Mouse (Mus musculus): ENCODE data around the gene Mettl27. TPM values are rescaled to one million over a fixed set of nuclear protein-coding genes. Genes with fewer than 3 reads are reported as not detected.

Mettl27 gene
- polyA plus RNA-seq, 1 experiment, result 13.9 TPM

DNA sequence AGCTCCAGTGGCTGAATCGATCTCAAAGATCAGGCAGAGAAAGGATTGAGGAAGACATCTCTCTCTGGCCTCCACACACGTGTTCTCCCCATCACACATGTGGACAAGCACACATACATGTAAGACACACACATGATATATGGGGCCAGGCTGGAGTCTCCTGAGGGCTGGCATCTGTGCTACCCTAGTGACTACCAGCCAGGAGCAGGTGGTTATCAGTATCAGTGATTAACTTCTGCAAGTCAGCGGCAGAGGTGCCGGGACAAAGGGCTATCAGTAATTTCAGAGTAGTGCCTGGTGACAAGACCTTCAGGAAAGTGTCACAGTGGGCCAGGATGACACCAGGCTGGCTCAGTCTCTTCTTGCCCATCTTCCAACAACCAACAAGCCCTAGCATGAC, 18.4 kb upstream of the Mettl27 start:
- TF ChIP-seq GATA1 (IDR thresholded peaks at IDR 0.05; ENCODE audit: low read length), result peak; percentile 87

DNA sequence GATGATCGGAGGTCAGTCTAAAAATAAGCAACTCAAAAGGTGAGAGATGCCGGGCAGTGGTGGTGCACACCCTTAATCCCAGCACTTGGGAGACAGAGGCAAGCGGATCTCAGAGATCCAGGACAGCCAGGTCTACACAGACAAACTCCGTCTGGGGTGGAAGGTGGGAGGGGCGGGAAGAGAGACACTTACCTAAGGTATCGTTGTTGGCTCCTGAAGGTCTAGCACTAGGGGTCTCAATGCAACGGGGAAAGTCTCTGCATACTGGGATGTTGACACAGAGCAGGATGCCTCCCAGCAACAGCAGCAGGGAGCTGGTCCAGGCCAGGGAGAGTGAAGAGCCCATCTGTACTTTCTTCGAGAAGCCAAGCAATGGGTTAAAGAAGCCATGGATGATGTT, 17.7 kb upstream of the Mettl27 start:
- no peak for TF ChIP-seq GATA1 (IDR thresholded peaks at IDR 0.05; ENCODE audit: low read length)

DNA sequence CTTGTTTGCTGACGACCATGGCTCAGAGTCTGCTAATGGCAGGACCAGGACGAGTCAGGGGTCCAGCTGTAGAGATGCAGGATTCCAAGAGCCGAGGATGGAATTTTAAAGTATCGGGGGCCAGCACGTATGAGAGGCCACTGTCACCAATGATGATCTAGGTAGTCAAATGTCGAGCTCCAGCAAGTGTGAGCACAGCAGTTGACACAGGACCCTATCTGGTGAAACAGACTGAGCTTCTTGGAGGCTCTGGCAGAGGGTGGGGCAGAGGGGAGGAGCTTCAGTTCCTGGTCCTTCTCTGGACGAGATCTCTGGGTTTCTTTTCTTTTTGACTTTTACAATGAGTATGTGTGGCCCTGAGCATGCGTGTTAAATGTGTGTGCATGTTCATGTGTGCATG, 16.9 kb upstream of the Mettl27 start, which contains the start of gene Cldn13:
Gene Cldn13, minus strand, starts transcription at position 216 of the 400 bp plus-strand sequence.
- no peak for TF ChIP-seq GATA1 (IDR thresholded peaks at IDR 0.05; ENCODE audit: low read length)

DNA sequence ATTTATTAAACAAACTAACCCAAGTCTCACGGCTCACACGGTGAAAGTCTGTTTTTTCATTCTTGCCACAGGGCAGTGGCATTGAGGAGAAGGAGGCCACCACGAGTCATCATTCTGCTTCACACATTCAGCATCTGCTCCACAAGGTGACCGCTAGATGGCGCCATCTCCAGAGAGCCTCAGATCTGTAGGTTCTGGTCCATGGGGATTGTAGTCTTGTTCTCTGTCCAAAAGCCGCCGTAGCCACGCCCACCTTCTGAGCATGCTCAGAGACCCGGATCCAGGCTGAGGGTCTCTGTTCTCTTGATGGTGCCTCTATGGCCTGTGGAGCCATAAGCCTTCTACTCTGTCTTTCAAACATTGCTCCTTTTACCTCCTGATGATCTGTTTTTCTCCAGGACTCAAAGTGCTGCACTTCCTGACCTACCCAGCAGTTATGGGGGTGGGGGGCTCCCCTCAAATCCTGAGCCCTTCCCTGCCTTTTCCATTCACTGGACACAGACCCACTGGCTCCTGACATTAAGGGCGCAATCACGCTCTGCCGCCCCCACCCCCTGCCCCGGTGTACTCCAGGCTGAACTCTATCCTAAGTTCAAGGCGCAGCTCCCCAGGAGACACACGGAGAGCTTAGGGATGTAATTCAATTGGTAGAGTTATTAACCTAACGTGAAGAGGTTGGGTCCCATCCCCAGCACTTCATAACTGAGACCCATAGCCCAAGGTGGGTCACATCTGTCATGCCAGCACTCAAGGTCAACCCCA, 13.9 kb upstream of the Mettl27 start:
- TF ChIP-seq GATA1 (IDR thresholded peaks at IDR 0.05; ENCODE audit: low read length), result no peak

DNA sequence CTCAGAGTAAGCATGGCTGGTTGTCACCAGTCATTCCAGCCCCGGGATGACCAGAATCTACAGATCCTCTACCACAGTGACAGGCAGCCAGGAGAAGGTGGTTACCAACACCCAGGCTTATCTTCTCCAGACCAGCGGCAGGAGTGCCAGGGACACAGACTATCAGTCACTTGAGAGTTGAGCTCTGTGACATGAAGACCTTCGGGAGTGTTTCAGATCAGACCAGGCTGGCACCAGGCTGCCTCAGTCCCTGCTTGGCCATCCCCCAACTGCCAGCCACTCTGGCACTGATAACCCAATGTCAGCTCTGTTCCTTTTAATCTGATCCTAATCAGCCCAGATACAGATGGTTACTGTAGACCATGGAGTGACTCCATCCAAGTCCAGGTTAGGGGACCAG, 13.1 kb upstream of the Mettl27 start:
- TF ChIP-seq GATA1 (IDR thresholded peaks at IDR 0.05; ENCODE audit: low read length), result peak; percentile 79

GRCm38 (mm10) chr5:134920106-134920687, 12.0 kb upstream of the Mettl27 start:
- no peak for TF ChIP-seq GATA1 (IDR thresholded peaks at IDR 0.05; ENCODE audit: low read length)

GRCm38 (mm10) chr5:134921106-134921505, 11.1 kb upstream of the Mettl27 start:
- no peak for TF ChIP-seq GATA1 (IDR thresholded peaks at IDR 0.05; ENCODE audit: low read length)

- no peak for TF ChIP-seq GATA1 (IDR thresholded peaks at IDR 0.05; ENCODE audit: low read length)
Observed at GRCm38 (mm10) chr5:134923141-134923540, 9.0 kb upstream of the Mettl27 start.

DNA sequence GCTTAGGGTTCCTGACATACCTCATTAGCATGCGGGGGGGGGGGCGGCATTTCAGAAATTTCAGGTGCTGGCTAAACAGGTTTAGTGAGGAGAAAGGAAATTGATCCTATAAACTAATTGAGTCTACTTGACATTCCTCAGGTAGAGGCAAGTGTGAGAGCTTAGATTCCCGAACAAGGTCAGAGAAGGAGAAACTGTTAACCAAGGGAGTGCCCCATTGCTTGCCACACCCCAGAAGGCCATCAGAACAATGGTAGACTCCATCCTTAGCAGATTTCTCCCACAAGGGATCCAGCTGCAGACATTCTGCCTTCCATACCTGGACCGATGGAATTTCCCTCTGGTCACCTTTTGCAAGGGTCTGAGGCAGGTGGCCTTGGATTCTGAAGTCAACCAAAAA, 5.4 kb upstream of the Mettl27 start:
- no peak for TF ChIP-seq GATA1 (IDR thresholded peaks at IDR 0.05; ENCODE audit: low read length)

DNA sequence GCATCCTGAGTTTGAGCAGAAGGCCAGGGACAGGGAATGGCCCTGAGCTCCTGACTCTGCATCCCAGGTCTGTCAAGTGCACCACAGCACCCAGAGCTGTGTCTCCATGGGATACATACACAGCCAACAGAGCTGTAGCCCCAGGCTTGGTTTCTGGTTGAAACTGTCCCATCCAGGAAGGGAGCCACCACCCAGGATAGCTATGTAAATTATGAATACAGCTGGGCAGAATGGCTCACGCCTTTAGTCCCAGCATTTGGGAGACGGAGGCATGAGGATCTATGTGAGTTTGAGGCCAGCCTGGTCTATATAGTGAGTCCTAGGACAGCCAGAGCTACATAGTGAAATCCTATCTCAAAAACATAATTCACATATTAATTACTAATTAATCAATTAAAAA, 2.2 kb upstream of the Mettl27 start:
- TF ChIP-seq GATA1 (IDR thresholded peaks at IDR 0.05; ENCODE audit: low read length), result no peak

- TF ChIP-seq GATA1 (IDR thresholded peaks at IDR 0.05; ENCODE audit: low read length), result no peak
Observed at GRCm38 (mm10) chr5:134932903-134933276, 722 bp downstream of the Mettl27 start.

- TF ChIP-seq GATA1 (IDR thresholded peaks at IDR 0.05; ENCODE audit: low read length), result no peak
Observed at GRCm38 (mm10) chr5:134933281-134933680, 1.1 kb downstream of the Mettl27 start.

DNA sequence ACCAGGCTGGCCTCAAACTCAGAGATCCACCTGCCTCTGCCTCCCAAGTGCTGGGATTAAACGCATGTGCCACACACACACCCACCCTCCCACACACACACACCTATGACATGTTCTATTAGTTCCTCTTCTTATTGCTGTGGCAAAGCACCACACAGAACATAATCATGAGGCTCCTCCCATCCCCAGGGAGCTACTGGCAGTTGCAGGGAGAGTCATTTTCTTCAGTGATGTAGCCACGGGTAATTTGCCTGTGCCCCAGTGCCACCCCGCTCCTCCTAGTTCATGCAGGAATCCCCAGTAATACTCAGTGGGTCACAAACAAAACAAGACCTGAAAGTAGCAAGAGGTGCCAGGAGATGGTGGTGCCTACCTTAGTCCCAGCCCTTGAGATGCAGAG, 2.5 kb downstream of the Mettl27 start:
- no peak for TF ChIP-seq GATA1 (IDR thresholded peaks at IDR 0.05; ENCODE audit: low read length)

DNA sequence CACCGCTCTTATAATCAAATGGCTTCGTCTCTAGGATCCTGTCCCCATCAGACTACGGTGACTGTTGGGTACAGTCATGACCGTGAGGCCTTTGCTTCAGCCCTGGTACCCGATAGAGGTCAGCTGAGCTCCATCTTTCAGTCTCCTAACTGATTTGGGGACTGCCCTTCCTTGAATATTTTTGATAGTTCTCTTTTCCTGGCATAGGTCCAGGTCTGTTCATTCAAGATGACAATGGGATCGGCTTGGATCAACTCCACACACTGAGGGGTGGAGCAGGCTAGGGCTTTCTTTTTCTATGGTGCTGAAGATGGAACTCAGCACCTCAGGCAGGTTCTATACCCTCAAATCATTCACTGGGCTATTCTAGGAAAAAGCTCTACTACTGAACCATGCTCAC, 3.9 kb downstream of the Mettl27 start:
- no peak for TF ChIP-seq GATA1 (IDR thresholded peaks at IDR 0.05; ENCODE audit: low read length)

DNA sequence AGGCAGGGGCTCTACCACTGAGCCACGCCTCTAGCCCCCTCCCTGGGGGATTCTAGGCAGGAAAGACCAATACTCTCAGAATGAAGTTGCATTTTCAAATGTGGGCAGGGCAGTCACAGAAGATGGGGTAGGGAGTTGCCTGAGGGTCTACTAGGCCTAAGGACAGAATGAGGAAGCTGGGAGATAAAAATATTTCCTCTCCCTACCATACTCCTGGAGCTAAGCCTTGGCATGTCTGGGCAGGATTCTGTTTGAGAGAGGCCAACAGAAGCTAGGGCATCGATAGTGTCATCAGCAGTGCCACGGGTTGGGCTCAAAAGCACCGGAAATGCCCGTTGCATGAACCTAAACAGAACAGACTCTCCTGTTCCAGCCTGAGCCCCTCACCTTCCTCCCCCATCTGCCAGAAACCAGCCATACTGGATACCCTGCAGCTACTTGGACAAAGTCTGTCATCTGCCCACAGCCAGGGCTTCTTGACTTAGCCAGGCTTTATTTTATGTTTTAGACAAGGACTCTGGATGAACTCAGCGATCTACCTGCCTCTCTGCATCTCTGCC, 4.5 kb downstream of the Mettl27 start:
- TF ChIP-seq GATA1 (IDR thresholded peaks at IDR 0.05; ENCODE audit: low read length), result no peak

GRCm38 (mm10) chr5:134939069-134939468, 6.9 kb downstream of the Mettl27 start:
- TF ChIP-seq GATA1 (IDR thresholded peaks at IDR 0.05; ENCODE audit: low read length), result no peak
